Mouse (Mus musculus) forelimb bud, embryonic 11.5 days (tissue): ENCODE data around the gene Kxd1.

ENCODE experiments used
- DNase-seq: peaks from one replicate; pipeline ENCODE4 v3.0.0-alpha.2; 2012; ENCODE audit warnings: low read depth, low spot score

Kxd1 gene

GRCm38 (mm10) chr8:70547762-70548161 is 20.0 kb upstream of the Kxd1 start:
- DNase-seq = no peak

GRCm38 (mm10) chr8:70546412-70546811 is 18.7 kb upstream of the Kxd1 start:
- DNase-seq = no peak

GRCm38 (mm10) chr8:70544200-70544687 is 16.5 kb upstream of the Kxd1 start:
- DNase-seq = no peak

- DNase-seq = no peak
Measured at GRCm38 (mm10) chr8:70541081-70541480, 13.3 kb upstream of the Kxd1 start.

- DNase-seq = no peak
Measured at GRCm38 (mm10) chr8:70540507-70541071, 12.8 kb upstream of the Kxd1 start.

DNA sequence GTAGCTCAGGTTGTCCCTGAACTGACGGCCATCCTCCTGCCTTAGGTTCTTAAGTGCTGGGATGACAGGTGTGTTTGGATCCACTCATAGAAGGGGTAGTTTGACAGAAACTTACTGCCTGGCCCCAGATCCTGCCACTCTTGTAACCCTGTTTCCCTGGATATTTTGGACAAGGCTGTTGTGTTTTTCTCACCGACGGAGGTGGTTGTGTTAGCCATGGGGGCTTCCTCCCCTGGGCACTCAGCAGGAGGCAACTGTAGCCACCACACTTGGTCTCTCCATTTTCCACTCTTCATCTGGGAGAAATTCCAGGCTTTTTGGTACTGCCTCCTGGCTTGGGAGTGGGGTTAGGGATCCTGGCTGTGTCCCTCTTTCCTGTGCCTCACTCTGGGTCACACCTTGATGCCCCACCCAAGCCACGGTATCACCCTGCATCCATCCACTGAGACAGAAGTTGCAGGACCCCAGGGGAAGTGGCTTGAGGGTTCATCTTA is 12.3 kb upstream of the Kxd1 start:
- DNase-seq = no peak

DNA sequence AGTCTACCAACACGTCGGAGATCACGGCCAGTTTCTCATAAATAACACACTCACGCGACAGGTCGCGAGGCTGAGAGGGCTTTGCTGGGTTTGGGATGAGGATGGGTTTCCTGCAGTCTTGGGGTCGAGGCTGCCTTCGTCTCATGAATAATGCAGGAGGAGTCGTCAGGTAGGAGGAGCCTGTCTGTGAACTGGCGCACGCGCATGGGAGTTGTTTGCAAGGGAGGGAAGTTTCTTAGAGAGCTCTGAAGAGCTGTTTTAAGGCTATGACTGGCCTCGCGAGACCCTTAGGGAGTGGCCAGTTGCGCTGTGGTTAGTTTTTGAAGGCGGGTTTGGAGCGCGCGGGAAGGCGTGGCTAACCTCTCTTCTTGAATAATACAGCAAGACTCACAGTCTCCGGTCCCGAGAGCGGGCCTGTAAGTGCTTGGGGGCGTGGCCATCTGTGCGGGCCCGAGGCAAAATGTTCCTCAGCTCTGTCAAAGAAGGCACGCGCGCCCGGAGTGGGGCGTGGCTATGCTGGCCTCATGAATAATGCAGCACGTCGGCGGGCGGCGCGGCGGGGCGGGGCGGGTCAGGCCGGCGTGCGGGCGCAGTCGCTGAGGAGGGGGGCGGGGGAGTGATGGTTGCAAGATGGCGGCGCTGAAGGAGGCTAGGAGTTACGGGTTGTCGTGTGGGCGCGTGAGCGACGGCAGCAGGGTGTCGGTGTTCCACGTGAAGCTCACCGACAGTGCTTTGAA is 11.5 kb upstream of the Kxd1 start, which contains the start of gene Ell:
Gene Ell (plus strand): TSS at position 381 of the 737 bp plus-strand sequence.
- peak; percentile 97 for DNase-seq

DNA sequence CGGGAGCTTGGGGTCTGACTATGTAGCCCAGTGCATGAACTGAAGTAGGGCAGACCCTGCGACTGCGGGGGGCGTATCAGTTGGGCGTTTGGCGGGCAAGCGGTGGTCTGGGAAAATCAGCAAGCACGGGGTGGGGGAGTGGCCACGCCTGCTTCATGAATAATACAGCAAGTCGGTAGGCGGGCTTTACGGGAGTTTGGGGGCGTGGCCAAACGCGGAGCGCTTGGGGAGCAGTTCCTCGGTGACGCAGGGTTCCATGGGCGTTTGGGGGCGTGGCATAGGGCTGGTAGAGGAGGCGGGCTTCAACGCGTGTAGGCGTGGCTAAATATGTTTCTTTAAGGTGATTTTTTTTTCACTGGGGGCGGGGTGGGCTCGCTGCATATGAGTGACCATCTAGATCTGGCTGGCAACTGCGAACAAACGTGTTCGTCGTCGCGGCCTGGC is 10.9 kb upstream of the Kxd1 start:
- DNase-seq = peak; percentile 99

DNA sequence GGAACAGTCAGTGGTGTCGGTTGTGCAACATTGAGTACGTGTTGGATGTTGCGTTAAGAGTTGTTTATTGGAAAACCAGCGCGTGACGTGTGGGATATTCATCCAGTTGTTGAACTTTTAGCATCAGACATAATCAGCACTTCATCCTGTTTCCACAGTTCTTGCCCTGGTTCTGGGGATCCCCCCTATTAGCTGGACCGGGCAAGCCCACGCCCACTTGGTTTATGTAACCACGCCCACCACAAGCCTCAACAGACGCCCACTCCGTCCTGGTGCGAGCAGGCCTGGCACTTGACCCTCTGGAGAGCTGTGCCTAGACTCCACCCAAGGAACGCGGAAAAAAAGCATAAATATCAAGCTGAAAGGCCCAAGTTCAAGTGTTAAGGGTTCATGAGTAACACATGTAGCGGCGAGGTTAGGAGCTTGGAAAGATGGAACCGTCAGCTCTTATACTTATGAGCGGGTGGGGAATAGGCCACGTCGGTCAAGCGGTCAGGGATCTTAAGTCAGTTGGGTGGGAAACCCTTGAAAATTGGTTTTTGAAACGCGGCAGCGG is 10.3 kb upstream of the Kxd1 start:
- peak; percentile 21 for DNase-seq

DNA sequence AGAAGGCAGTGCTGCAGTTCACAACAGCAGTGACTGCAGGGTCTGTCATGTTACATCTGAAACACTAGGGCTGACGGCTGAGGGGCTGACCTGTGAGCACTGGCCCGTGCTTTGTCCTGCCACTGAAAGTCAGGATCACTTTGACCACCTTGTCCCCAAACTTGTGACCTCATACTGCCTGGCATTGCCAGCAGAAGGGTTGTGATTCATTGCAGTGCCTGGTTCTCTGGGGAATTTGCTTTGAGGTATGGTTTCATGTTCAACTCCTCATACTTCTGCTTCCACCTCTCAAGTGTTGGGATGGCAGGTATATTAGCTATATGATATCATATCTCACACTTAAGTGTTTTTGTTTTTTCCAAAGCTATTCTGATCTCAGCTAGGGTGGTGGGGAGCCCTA is 7.9 kb upstream of the Kxd1 start:
- no peak for DNase-seq

DNA sequence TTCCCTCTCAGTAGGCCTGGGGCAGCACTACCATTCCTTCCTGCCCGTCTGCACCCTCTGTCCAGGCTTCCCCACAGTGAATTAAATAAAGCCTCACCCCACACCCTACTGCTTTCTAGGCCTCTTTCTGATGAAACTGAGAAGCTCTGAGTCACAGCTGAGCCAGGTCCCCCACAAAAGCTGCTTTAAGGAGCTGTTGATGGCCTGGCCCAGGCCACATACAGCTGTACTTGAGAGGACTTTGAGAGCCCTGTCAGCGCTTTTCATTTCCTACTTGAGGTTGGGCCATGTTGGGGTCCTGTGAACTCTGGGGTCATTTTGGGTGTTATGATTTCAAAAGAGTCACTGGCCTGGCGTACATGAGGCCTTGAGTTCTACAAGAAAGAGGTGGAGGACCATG is 7.5 kb upstream of the Kxd1 start:
- DNase-seq = no peak

GRCm38 (mm10) chr8:70534281-70534680 is 6.5 kb upstream of the Kxd1 start:
- no peak for DNase-seq

DNA sequence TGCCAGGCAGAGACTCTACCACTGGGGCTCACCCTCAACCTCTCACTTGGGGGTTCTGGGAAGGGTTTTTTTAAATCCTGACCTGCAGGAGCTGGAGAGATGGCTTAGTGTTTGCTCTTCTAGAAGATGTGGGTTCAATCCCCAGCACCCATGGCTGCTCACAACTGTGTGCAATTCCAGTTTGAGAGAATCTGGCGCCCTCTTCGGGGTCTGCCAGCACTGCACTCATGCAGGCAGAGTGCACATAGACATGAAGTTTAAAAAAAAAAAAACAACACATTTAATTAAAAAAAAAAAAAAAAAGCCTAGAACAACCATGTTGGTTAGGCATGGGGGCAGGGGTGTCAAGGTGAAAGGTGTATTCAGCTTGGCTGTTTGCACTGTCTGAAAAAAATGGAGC is 2.6 kb upstream of the Kxd1 start:
- DNase-seq = no peak

- no peak for DNase-seq
Measured at GRCm38 (mm10) chr8:70529741-70530161, 2.0 kb upstream of the Kxd1 start.

- DNase-seq = no peak
Measured at GRCm38 (mm10) chr8:70529299-70529698, 1.5 kb upstream of the Kxd1 start.

GRCm38 (mm10) chr8:70528182-70528797 is 534 bp upstream of the Kxd1 start:
- no peak for DNase-seq

DNA sequence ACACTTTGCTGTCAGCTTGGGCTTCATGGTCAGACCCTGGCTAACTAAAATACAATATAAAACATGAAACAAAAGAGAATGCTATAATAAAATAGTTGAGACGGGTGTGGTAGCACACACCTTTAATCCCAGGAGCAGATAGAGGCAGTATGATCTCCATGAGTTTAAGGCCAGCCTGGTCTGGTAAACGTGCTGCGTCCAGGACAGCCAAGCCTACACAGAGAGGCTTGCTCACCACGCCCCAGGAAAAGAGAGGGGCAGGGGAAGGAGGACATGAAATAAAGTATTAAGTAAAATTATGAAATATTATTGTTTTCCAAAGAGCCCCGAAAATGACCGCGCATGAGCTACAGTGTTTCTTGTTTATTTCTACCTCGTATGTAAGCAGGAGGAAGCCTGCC is 645 bp downstream of the Kxd1 start:
- DNase-seq = no peak

DNA sequence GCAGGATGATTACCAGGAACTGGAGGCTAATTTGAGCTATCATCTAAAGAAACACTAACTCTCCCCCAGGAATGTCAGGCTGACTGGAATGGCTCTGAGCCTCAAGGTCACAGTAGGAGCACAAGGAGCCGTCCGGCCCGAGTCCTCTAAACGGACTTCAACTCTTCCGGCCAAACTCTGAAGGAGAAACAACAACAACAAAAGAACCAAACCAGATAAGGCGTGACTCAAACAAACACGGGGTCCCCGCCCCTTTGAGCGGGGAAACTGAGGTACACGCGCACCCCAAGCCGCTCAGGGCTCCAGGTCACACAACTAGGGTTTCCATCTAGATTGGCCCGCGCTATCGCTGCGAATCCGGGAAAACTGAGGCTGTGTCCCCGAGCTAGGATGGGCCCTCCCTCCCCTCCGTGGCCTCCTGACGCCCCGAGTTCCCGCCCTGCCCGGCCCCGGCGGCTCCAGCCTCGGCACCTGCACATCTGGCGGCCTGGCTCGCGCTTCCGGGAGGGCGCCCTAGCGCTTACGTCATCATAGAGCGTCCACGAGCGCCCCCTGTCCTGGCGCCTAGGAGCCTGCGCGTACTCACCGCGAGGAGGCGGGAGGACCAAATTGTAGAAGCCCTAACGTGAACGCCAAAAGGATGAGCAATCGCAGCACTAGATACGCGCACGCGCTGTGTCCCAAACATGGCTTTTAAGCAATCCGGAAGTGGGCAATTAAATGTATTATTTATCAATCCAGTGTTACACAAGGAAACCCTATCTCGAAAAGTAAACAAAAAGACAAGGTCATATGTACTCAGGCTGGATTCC is 5.0 kb downstream of the Kxd1 start:
- DNase-seq = peak; percentile 97

GRCm38 (mm10) chr8:70519606-70520005 is 8.2 kb downstream of the Kxd1 start:
- DNase-seq = no peak

DNA sequence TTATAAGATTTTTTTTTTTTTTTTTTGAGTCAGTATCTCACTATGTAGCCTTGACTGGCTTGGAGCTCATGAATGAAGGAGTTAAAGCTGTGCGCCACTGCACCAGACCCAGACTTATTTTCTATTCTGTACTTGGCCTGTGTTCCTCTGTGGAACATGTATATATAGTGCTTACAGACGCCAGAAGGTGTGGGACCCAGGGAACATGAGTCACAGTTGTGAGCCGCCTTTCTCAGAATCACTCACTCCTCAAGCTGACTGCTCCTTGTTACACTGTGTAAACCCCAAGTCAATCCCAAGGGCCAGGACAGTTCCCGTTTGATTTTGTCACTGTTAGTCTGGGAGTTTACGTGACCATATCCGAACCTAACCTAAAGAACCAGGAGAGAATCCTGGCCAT is 8.7 kb downstream of the Kxd1 start:
- no peak for DNase-seq

GRCm38 (mm10) chr8:70517940-70518643 is 9.7 kb downstream of the Kxd1 start:
- no peak for DNase-seq
